Mouse (Mus musculus) C2C12 (cell line): ENCODE data around the gene Rtl6.

Experiments
- CTCF ChIP-seq: IDR thresholded peaks from one replicate; pipeline ENCODE4 v1.5.1; 2011; ENCODE audit not compliant: control insufficient read depth, insufficient read depth, insufficient read length
- MYOD1 ChIP-seq: IDR thresholded peaks from one replicate; pipeline ENCODE4 v1.6.1; 2011; ENCODE audit warnings: low read depth; ENCODE audit not compliant: control insufficient read depth, insufficient read length
- USF1 ChIP-seq: IDR thresholded peaks from one replicate; pipeline ENCODE4 v1.6.1; 2011; ENCODE audit warnings: low read depth, mild to moderate bottlenecking, control low read depth, moderate library complexity

DNA sequence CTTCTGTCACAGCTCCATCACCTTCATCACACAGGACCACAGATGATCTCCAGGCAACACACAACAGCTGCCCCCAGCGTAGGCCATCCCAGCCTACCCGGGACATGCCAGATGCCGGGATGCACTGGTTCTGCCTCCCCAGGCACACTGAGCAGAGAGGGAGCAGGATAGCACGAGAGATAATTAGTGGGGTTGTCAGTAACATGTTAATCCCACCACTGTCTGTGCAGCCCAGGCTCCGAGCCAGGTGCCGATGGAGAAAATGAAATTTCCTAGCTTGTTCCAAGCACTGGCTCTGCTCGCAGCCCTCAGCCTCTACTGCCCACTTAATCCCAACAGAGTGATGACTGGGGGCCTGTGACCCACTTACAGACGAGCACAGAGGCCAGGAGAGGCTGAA is 39.1 kb downstream of the Rtl6 start:
- no peak for TF ChIP-seq CTCF
- no peak for TF ChIP-seq MYOD1
- no peak for TF ChIP-seq USF1
